Mouse (Mus musculus) liver, adult 10 weeks (tissue): Measurements from ENCODE around the gene Gnptg. TPM values are rescaled to one million over a fixed set of nuclear protein-coding genes. Genes with fewer than 3 reads are reported as not detected.

Experiments used
- polyA plus RNA-seq: library from polyadenylated mRNA; stranded (reverse); fragments of 350-450 nt; fragmentation: Illumina TruSeq; extraction: RNeasy Lipid Tissue Mini Kit (QIAGEN cat#74804); gene quantifications from one replicate; pipeline ENCODE4 v1.2.3, GENCODE M21; 2014; ENCODE audit warnings: low read depth, low replicate concordance

Gene Gnptg
- 11.4 TPM for polyA plus RNA-seq

DNA sequence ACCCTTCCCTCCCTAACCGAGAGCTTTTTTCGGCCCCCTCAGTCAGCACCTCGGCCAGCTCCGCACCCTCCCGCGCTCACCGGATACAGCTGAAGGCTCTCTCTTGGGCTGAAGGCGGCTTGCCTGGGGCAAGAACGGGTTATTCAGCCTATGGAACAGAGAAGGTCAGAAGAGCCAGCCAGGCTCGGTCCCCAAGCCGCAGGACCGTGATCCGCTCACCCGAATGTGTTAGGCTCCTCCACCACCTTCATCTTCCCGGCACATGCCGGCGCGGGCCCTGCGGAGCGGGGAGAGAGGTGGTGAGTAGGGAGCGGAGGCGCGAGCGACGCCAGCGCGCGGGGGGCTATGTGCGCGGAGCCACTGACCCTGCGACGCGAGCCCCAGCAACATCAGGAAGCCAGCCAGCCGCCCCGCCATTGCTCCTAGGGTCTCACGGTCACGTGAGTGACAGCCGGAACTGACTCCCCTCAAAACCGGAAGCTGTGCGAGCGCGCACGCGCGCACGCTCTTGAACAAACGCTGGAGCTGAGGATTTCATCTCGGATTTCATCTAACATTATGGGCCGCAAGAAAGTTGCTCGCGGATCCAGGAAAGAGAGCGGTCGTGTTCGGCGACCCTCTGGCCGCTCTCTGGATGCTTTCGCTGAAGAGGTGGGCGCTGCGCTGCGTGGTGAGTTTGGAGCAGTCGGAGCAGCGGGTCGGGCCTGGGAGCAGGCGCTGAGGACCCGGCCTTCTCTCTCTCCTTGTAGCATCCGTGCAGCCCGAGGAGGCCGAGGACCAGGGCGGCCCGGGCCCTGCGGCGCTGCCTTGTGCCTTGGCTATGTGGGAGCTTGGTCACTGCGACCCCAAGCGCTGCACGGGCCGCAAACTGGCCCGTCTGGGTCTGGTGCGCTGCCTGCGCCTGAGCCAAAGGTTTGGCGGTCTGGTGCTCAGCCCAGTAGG is at the start of gene Gnptg, which contains the start of gene Tsr3:
Gene Gnptg (minus strand): TSS at position 430 of the 942 bp plus-strand sequence.
Gene Tsr3 (plus strand): TSS at position 476 of the 942 bp plus-strand sequence.

DNA sequence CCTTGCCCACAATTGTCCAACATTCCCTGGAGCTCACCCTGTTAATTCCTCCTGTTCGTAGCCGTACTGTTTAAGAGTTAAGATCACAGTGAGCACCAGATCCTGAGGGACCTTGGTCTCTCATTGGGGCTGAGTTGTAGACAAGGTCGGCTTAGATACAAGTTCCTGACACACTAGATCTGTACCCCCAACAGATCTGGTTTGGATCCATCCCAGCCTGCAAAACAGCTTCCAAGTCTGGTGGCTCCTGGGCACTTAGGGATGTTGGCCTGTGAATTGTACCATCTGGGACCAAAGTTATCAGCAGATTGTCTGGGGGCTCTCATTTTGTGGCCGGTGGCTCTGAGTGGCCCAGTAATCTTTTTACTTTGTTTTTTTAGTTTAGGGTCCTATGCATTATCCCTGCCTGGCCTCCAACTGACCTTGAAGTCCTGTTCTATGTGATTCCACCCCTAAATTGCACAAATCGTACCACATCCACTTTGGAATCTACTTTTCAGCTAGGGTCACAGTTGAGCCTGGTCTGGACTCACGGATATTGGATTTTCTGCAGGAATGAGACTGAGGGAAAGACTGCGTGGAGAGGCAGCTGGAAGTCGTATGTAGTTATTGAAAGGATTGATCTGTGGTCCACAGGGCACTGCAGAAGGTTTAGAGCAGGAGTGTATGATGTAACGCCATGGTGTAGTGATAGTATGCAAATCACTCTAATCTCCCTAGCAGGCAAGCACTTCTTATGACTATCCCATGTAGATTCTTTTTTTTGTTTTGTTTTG is 34.8 kb upstream of the Gnptg start, which contains the start of gene Ube2i:
Gene Ube2i (minus strand): TSS at position 52 of the 776 bp plus-strand sequence.

DNA sequence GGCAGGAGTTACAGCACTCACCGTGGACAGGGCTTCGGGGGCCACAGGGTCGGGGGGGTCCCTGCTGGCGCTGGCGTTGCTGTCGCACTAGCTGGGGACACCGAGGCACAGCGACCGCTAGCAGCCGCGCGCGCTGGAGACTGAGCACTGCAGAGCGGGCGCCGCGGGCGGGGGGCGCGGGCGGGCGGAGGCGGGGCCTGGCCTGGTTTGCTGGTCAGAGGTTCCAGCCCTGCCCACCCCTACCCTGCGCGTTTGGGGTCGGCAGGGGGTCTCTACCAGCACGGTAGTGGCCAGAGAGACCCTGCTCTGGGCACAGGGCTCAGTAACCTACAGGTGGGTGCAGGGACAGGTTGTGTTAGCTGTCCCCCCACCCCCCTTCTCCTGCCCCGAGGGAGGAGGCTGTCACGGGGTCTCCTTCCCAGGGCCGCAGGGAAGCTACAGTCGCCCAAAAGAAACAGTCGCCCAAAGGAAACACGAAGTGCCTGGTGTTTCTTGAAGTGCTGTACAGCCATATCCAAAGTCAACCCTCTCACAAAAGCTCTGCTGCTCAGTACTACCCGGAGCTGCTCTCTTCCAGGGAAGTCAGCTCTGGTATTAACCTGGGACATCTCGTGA is 16.3 kb upstream of the Gnptg start, which contains the start of gene Baiap3:
Gene Baiap3 (minus strand): TSS at position 225 of the 615 bp plus-strand sequence.

DNA sequence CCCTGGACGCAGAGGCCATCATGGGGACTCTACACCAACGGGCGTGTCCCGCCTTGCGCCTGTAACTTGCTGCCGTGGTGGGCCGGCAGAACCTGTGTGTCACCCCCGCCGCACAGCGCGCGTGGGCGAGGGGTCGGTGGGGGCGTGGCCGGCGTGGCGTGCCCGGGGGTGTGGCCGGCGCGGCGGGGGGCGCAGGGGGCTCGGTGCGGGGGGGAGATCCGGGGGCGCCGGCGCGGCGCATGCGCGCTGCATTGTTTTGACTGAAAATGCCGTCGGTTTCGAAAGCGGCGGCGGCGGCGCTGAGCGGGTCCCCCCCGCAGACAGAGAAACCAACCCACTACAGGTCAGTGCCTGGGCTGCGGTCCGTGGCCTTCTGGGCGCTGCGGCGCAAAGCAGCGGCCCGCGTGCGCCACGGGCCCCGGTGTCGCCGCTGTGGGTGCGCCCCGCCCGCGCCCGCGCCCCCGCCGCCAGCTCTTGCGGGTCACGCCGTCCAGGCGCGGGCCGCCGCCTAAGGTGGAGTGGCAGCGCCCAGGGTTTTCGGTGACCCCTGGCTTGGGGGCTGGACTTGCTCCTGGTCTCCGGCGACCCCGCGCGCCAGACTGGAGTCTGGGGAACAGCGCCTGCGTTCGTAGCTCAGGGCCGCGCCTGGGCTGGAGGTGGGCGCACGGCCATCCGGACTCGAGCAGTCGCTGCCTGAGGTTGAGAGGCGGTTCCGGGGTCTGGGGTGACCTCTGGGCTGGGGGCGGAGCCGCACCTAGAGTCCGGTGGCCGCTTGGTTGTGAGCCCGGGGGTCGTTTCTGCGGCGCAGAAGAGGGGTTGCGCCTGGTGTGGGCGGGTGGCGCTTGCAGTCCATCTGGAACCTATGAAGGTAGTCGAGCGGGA is 51.5 kb downstream of the Gnptg start, which contains the start of gene Unkl:
Gene Unkl (plus strand): TSS at position 248 of the 882 bp plus-strand sequence.

DNA sequence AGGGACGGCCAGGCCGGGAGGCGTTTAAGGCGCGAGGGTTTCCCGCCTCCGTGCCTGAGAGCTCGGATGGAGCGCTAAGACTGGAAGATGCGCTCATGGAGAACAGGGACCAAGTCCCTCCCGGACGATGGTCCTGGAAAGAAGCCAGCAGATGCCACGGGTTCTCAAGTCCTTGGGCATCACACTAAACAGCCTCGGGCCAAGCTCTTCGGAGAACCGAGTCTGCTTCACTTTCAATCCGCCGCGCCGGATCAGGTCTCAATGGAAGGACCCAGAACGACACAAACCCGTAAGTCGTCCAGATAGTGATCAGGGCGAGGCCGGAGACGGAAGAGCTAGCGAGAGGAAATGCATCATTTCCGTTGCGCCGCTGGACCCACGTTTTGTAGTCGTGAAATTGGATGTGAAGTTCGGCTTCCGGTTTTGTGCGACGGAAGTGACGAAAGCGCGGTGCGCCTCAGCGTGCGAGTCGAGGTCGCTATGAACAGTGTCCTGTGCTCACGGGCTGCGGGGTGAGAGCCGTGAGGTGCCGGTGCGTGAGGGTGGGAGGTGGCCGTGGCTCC is 55.7 kb downstream of the Gnptg start, which contains the start of gene BC003965:
Gene BC003965 (plus strand): TSS at position 426 of the 563 bp plus-strand sequence.

Other genes starting within 250 kb of the Gnptg start
- 3.8 TPM for gene Cramp1l, start 224.3 kb downstream of the Gnptg start, polyA plus RNA-seq
- gene Ift140, start 224.0 kb downstream of the Gnptg start, polyA plus RNA-seq: 1.5 TPM
- 4.9 TPM for gene Tmem204, start 156.5 kb downstream of the Gnptg start, polyA plus RNA-seq
- 0.85 TPM for gene Telo2, start 124.2 kb downstream of the Gnptg start, polyA plus RNA-seq
- not detected for gene Ptx4, start 119.4 kb downstream of the Gnptg start, polyA plus RNA-seq
- gene Clcn7, start 106.7 kb downstream of the Gnptg start, polyA plus RNA-seq: 4.5 TPM
- not detected for gene Ccdc154, start 77.7 kb downstream of the Gnptg start, polyA plus RNA-seq
- not detected for gene Gm38655, start 64.7 kb downstream of the Gnptg start, polyA plus RNA-seq
- gene BC003965, start 55.6 kb downstream of the Gnptg start, polyA plus RNA-seq: 10.1 TPM
- gene Unkl, start 51.7 kb downstream of the Gnptg start, polyA plus RNA-seq: 14.5 TPM
- 5.3 TPM for gene Tsr3, start within 50 bp of the Gnptg start, polyA plus RNA-seq
- not detected for gene Baiap3, start 16.2 kb upstream of the Gnptg start, polyA plus RNA-seq
- gene Ube2i, start 34.5 kb upstream of the Gnptg start, polyA plus RNA-seq: 89.5 TPM
- not detected for gene Prss34, start 58.3 kb upstream of the Gnptg start, polyA plus RNA-seq
- not detected for gene Prss28, start 68.5 kb upstream of the Gnptg start, polyA plus RNA-seq
- gene Prss29, start 78.5 kb upstream of the Gnptg start, polyA plus RNA-seq: not detected
- gene Tpsab1, start 105.4 kb upstream of the Gnptg start, polyA plus RNA-seq: not detected
- not detected for gene Tpsb2, start 126.2 kb upstream of the Gnptg start, polyA plus RNA-seq
- gene Tpsg1, start 129.1 kb upstream of the Gnptg start, polyA plus RNA-seq: not detected
- gene Cacna1h, start 193.7 kb upstream of the Gnptg start, polyA plus RNA-seq: not detected
- gene Tekt4, start 214.5 kb upstream of the Gnptg start, polyA plus RNA-seq: not detected